Mouse (Mus musculus) adrenal gland, adult 18-20 months (tissue): ENCODE data around the gene Rrbp1. TPM values are rescaled to one million over a fixed set of nuclear protein-coding genes. Genes with fewer than 3 reads are reported as not detected.
A peak's percentile ranks its signal among the peaks of the same experiment; 100 is the strongest.

Experiments
- DNase-seq, 2 experiments: peaks; one replicate each; pipeline ENCODE4 v3.0.0; 2021 to 2022; ENCODE audit warnings: low spot score in 2 of 2
- total RNA-seq, 2 experiments: library from RNA; stranded (reverse); gene quantifications; 1 replicate in 1 of 2; 2 replicates in 1 of 2; pipeline ENCODE4 v1.2.3; 2021

Gene Rrbp1
- total RNA-seq, 2 experiments from 2014 or later, result 152 to 176 TPM

DNA sequence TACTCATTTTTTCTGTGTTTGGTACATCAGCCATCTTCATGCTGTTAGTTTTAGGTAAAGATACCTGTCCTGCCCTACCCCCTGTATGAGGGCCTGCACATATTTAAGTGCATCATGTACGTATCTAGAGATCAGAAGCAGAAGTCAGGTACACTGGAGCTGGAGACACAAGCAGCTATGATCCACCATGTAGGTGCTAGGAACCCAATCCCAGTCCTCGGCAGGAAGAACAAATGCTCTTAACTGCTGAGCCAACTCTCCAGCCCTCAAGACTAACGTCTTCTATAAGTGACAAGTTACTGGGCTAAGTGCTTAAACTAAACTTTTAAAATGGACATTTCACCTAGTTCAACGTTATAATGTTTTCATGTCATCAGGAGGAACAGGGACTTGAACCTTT lies 3.9 kb downstream of the Rrbp1 start:
- DNase-seq, result no peak

DNA sequence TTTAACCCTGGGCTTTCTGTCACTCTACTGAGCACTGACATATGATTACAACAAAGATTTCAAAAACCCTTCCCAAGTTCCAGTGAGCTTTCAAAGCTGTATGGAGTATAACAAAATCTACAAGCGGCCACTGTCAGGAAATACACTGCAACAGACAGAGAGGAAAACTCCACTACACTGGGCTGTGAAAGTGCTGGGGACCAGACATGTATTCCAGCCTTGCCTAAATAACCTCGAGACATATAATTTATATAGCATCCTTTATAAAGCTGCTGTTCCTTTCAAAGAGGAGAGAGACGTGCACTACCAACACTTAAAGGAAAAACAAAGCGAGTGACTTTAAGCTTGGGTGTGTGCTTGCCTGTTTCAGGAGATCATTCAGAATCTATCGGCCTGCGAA lies 4.4 kb downstream of the Rrbp1 start:
- no peak for DNase-seq

DNA sequence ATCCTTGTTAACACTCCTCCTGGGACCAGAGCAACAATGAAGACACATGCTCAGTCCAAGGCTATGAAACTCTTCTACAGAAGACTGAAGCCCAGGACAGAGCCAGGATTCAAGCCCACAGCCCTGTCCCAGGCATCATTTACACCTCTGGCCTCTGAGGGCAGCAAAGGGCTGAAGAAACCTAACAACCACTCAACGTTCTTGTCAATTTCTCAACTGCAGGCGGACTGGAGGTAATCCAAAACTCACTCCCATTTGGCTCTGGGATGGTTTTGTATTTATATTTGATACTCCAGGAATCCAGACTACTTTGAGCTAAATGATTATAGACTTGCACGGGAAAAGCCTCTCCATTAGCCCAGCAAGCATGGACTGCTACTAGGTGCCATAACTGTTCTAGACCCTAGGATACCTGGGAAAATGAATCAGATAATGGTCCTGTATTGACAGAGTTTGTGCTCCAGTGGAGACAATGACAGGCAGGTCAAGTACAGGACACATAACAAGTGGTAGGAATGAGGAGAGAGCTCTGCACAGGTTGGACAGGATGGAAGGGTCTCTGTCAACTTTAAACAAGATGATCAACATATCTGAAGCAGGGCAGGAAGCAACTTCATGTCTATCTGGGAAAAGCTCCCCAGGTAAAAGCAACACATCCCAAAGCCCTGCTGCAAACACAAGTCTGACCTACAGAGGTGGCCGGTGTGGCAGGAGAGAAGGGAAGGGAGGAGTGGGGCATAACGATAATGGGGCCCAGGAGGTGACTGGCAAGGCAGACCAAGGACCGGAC lies 5.7 kb downstream of the Rrbp1 start:
- no peak for DNase-seq

DNA sequence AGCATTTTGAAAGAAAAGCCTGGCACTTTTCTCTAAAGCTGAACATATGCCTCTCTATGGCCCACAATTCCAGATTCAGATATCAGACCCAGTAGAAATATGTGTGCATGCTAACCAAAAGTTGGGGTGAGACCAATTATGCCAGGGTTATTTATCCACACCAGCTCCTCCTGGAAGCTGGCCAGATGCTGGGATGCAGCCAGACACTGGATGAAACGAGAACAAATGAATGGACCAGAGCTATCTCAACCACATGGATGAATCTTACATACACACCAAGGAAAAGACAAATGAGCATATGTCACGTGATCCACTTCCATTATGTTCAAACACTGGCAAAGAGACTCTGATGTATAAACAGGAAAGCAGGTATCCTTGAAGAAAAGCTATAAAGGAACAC lies 7.5 kb downstream of the Rrbp1 start:
- DNase-seq, result peak in 1 of 2 experiments; percentile 43

DNA sequence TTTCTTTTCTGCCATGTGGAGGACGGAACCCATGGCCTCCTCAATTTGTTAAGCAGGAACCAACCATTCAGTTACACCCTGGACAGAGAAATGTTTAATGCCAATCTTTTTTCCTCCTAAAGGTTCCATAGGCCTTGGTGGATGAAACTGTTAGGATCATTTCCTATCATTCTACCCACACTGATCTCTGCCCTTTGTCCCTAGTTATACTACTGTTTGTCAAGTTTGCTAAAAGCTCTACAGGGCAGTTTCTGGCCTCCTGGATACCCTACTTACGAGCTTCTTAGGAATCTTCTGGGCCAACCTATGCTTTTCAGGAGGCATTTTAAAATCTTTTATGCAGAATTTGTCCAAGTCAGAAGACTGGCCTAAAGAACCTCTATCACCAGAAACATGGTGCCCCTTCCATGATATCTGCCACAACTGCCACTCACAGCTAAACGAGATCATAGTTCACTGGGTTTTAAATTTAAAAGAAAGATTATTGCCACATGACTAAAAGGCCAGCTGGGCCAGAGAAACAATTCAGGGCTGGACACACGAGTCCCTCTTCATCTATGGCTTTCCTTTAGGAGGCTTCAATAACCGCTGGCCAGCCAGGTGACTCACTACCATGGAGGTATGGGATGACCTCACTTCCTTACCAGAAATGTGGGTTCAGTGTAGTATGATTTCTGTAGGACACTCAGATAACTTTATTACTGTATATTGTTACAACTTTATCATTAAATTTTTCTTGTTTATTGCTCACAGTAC lies 8.7 kb downstream of the Rrbp1 start:
- peak in 1 of 2 experiments; percentile 14 for DNase-seq

DNA sequence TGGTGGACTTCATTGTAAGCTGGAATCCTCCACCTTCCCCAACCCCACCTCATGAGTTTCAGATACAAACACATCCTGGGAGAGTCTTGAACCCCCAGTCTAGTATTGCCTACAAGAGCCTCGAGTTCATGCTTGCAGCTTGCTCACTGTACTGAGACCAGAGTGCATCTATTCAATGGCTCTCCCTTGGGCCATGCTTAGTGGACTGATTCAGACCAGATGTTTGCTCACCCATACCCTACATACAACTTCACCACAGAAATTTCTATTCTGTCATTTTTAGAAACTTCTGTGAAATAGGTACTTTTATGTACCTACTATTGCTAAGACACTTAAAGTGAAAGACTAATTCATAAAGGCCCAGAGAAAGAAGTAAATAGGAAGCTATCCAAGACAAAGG lies 18.1 kb downstream of the Rrbp1 start:
- DNase-seq, result no peak

DNA sequence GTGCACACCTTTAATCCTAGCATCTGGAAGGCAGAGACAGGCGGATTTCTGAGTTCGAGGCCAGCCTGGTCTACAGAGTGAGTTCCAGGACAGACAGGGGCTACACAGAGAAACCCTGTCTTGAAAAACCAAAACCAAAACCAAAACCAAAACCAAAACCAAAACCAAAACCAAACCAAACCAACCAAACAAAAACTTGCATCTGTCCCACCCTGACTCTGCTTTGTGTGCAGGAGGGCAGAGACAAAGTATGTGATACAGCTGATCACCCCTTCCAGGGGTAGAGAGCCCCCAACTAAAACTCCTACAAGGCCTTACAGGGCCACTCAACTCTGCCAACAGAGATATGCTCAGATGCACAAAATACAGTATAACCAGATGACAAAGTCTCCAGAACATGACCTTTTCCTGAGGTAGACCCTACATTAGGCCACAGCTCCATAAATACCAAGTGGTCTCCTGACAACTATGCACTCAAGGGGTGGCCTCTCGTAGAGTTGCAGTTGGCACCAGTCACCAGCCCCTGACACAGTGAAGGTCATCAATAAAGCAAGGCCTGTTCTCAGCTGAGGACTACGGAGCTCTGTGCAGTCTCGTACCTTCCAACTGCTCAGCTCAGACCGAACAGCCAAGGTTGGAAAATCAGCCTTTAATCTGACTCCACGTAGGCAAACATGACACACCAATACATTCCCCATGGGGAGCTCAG lies 18.9 kb downstream of the Rrbp1 start:
- DNase-seq, result no peak

DNA sequence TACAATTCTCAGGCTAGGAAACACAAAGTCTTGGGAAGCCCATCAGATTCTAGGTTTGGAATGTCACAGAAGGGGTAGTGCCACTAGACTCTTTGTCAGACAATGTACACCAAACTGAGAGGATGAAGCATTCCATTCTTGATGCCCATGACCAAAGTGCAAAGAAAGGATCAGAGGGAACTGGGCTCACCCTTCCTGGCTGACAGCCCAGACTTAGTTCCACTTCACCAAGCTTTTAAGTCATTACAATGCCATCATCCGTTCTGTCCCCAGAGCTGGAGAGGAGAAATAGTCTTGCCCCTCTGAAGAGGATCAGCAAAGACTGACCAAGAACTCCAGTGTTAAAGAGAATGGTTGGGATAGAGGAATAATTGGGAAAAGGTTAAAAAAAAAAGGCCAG lies 20.1 kb downstream of the Rrbp1 start:
- DNase-seq, result no peak

DNA sequence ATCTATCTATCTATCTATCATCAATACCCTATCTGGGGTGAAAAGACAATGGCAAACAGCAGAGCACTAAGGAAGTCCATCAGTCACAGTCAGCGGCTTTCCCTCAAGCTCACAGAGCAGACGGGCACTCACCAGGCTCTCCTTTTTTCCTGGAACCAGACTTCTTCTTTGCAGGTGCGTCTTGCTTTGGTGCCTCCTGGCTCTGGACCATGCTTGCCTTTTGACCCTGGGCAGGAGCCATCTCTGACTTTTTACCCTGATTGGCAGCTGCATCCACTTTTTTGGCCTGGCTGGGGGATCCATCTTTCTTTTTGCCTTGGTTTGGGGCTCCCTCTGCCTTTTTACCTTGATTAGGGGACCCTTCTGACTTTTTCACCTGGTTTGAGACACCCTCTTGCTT lies 23.0 kb downstream of the Rrbp1 start:
- DNase-seq, result no peak

DNA sequence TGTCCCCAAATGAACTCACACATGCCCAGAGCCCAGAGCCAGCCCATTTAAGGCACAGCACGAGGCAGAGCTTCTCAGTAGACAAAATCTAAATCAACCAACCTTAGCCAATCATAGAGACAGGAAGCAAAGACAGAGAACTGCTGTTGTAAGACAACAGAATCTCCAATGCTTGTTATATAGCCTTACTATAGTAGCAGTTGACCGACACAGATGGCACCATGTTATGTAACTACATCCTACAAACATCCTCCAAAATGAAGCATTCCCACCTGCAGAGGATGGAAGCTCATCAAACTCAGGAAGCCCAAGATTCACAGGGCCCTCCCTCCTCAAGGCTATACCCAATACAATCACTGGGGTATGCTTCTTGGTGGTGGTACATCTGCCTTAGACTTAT lies 23.6 kb downstream of the Rrbp1 start:
- DNase-seq, result no peak

DNA sequence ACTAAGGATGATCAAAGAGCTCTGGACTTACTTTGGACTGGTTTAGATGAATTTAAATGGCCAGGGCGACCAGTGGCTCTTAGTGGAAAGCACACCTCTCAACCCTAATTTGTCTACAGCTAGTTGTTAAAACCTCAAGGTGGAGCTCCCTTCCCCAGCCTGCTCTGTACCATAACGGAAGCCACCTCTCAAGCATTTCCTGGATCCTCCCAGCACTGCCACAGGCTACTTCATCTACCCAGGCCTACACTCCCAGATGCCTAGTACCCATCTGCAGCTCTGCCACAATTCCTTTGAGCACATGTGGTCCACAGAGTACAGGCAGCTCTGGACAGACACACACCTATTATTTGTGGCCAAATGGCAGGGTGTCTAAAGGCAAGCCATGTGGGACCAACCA lies 27.6 kb downstream of the Rrbp1 start:
- peak in 1 of 2 experiments; percentile 15 for DNase-seq

DNA sequence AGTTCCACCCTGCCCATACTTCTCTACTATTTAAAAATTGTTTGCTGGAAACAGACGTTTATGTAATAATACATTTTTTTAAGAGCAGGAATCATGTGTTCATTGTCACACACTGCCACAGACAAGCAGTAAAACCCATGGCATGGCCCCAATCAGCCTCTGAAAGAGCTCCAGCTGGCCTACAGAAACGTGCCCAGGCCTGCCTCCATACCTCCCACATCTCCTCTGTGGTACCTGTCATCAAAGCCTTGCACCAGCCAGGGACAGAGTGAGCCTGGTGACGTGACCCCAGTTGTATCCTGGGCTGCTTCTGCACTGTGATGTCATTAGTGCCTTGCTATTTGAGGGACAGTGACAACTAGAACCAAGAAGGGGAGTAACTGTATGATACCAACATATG lies 28.2 kb downstream of the Rrbp1 start:
- peak in 1 of 2 experiments; percentile 16 for DNase-seq

DNA sequence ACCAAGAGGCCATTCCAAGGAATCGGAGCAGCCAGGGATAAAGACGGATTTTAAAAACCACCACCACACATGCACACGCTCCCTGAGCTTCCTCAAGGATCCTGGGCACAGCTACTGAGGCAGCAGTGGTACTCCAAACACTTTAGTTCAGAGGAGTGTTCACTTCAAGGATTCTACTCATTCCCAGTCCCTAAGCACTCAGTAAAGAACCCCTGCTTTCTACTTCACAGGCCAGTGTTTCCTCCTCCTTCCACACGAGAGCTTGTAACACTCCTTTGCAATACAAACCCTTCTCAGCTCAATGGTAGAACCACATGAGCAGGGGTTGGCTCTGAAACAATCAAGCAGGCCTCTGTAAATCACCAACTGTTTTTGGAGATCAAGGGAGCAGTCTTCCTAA lies 28.9 kb downstream of the Rrbp1 start:
- DNase-seq, result no peak

DNA sequence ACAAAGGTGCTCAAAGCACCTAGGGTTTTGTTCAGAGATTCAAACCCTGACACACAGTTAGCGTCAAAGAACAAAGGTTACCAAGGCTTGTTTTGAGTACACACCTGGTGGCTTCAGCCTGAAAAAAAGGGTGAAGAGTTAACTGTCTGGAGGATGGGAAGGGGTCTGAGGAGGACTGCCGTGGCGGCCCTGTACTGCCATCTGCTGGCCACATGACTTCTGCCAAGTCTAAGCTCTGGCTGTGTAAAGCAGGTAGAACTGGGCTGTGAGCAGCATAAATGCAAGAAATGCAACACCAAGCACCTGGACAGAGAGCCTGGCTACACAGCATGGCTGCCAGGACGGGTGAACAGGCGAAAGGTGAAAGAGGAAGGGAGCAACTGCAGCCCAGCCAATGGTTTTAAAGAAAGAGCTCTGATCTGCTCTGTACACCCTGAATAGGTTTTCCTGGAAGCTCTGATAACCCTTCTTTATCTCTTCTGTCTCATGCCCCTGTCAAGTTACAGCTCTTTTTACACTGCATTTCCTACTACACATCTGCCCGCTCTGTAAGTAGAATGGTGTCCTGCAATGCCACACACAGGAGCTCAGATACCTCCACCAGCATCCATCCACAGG lies 30.2 kb downstream of the Rrbp1 start:
- DNase-seq, result peak; percentile 44 to 58

DNA sequence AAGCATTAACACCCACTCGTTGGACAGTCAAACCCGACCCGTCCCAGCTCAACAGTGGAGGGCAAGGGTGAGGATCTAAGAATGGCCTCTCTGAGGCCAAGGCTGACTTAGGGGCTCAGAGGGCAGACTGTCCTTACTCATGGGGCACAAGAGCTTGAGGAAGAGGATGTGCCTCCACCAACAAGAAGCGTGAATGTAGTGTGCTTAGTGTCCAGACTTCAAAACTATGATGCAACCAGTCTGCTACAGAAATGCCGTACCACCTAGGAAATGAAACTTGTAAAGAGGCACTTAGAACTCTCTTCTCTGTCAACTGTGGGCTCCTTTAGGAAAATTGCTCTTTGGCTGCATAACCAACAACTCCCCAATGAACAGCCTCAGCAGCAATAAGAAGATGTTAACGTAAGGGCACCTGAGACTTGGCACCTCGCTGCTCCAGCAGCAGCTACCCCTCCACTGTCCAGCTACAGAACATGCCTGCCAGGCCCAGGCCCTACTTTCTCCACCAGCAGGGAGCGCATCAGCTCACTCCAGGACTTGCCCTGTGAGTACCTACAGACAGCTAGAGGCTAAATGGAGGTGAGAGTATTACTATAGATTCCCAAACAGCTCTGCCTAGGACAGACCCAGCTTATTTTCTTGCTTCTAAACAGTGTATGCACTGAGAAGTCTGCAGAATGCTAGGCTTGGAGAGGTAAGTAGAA lies 32.5 kb downstream of the Rrbp1 start:
- no peak for DNase-seq

DNA sequence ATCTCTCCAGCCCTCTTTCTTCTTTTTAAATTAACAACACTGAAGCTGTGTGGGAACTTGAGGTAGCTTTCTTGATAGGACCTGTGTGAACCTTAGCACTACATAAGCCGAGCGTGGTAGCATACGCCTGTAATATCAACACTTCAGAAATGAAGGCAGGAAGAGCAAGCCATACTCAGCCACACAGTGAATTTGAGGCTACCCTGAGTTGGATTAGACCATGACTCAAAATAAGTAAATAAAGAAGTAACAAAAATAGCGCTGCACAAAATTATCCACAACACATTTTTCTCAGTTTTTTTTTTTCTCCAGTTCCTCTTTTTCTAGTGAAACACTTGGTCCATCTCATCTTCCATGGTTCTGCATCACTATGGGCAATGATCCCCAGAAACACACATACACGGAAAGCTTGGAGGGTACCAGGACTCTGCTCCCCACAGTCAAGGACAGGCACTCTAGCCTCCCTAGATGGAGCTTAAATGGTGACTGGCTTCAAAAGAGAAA lies 35.9 kb downstream of the Rrbp1 start:
- no peak for DNase-seq

DNA sequence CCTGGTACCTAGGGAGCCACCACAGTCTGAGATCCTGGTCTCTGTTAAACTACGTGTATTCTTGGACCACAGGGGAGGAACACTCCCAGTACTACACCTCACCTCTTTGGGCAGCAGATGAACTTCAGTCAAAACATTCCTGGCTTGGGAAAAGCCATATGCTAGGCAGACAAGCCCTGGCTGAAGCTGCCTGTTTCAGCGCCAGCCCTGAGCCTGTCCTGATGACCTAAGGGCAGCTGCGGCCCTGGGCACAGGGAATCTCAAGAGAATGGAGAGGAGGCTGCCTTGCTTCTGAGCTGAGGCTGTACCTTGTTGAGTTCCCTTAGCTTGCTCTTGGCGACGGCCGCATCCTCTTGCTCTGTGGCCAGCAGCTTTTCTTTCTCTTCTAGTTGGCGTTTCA lies 37.9 kb downstream of the Rrbp1 start:
- DNase-seq, result no peak

DNA sequence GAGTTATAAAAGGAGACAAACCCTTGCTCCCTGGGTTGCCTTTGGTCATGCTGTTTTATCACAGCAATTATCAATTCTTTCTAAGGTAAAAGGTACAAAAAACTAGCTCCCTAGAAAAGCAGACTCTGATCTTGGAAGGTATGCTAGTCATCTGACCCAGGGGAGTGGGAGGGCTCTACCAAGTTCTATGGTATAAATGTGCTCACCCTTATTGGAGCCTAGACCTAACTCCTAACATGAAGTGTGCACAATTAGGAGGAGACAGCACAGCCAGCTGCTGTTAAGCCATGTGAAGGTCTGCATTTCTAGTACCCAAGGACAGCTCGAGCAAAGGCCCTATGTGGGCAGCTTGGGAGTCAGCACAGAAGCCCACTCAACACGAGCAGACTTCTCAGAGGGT lies 39.2 kb downstream of the Rrbp1 start:
- DNase-seq, result no peak

DNA sequence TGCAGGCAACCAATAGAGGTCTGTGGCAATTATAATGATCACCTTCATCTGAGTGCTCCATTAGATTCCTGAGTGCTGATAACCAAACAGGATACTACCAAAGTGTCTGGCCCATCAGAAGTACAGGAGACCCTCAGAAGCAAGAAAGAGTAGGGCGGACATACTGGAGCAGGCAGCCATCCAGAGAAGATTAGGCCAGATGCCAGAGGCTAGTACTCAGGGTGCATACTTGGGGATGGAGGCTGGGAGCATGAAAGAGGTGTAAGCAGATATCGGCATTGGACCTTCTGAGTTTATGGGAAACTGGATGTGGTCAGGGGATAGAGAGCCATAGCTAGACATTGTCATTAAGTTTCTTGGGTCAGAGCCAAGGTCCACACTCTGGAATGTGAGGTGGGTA lies 40.2 kb downstream of the Rrbp1 start:
- no peak for DNase-seq

DNA sequence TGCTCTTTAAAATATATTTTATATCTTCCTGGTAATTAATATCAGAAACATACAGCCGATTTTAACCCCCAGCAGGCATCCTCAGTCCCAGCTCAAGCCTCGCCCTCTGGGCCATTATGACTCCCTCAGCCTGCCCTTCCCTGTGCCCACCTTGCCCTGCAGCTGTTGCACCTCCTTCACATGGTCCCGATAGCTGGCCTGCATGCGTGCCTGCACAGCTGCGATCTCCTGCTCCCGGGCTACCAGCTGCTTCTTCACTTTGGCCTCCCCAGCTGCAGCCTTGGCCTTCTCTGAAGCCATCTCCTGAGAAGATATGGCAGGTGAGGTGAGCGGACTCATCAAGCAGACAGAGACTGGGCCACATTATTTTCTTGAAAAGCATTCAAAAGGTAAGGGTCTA lies 41.8 kb downstream of the Rrbp1 start:
- DNase-seq, result no peak

DNA sequence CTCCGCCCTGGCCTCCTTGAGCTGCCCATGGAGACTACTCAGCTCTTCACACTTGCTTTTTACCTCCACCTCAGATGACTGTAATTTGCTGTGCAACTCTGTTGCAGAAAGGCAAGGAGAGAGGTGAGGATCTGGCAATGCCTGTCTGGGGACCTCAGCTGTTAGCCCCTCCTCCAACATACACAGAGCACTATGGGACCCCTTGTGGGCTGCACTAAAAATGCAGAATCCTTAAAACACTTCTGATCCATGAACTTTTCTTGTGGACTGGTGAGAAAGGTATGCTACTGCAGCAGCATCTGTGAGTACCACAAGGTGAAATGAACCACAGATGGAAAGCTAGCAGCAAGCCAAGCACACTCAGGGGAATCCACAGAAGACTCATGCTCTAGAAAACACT lies 47.7 kb downstream of the Rrbp1 start:
- DNase-seq, result no peak
